ENCODE assay signal across 22 mouse cellular contexts in genomic region chr5:148802720-148803119, GRCm38 (mm10).
DNase-seq lines count a peak whose midpoint lies in the region; ATAC-seq and TF ChIP-seq lines count a peak whose summit lies in the region.
"Had no signal": no experiment of that assay in that cellular context is flagged by ENCODE, and none has a peak within 500 bp of the region (broad histone marks: within the 10 kb centered on the region; RNA-seq: fewer than 3 reads in every experiment).

No protein-coding gene starts in this region.

- 65% methylated on average over 9 of the region's 9 CpGs for WGBS in midbrain, postnatal 0 days
- WGBS in midbrain, embryonic 11.5 days: 82% methylated on average over 9 of the region's 9 CpGs

- no peaks in the 10 kb centered on the region for H3K36me3 ChIP-seq in midbrain, postnatal 0 days (ENCODE audit: insufficient read depth, low read length)
- no peaks in the 10 kb centered on the region for H3K36me3 ChIP-seq in midbrain, embryonic 11.5 days (ENCODE audit: control insufficient read depth, insufficient read depth, low read length)
- H3K36me3 ChIP-seq: embryonic facial prominence, embryonic 15.5 days; forebrain, embryonic 12.5 days; heart, embryonic 12.5 days; midbrain, embryonic 15.5 days had no signal

- no peak overlapping the region for H3K27ac ChIP-seq in midbrain, postnatal 0 days (ENCODE audit: low read depth, low read length)
- H3K27ac ChIP-seq in midbrain, embryonic 11.5 days (ENCODE audit: low read depth, low read length): no peak overlapping the region
- H3K27ac ChIP-seq: embryonic facial prominence, embryonic 15.5 days; forebrain, embryonic 12.5 days; hindbrain, embryonic 14.5 days; kidney, postnatal 0 days; midbrain, embryonic 15.5 days had no signal

- no peak overlapping the region for H3K4me2 ChIP-seq in midbrain, postnatal 0 days (ENCODE audit: low read depth, low read length, poor library complexity, severe bottlenecking)
- no peak overlapping the region for H3K4me2 ChIP-seq in midbrain, embryonic 11.5 days
- H3K4me2 ChIP-seq: embryonic facial prominence, embryonic 15.5 days; forebrain, embryonic 12.5 days; heart, embryonic 12.5 days; hindbrain, embryonic 14.5 days; midbrain, embryonic 15.5 days had no signal

- DNase-seq in frontal cortex, postnatal 25 days (ENCODE audit: low spot score in 2 of 2): no peak
- DNase-seq in midbrain, postnatal 0 days (ENCODE audit: low spot score): peak; percentile 31
- DNase-seq in midbrain, embryonic 11.5 days (ENCODE audit: low spot score, missing footprints): no peak
- DNase-seq in Muller cell, postnatal 12 days (ENCODE audit: inconsistent ontology term): peak; percentile 40
- peak; percentile 23 for DNase-seq in fibroblast of lung, adult 2 months (ENCODE audit: low read depth)
- DNase-seq in cerebellum, adult 18-20 months: no peak
- DNase-seq: adrenal gland, adult 2 months; cerebellum, adult 11-12 months; cerebellum, postnatal 36 days; heart, postnatal 14 days; kidney, adult 11 months; thymus, postnatal 25 days had no signal

- H3K4me1 ChIP-seq in midbrain, postnatal 0 days (ENCODE audit: insufficient read depth, low read length): no peaks in the 10 kb centered on the region; the same call in 1 of the 2 replicates
- peaks cover 2% of the 10 kb centered on the region; the same call in 1 of the 2 replicates for H3K4me1 ChIP-seq in midbrain, embryonic 11.5 days (ENCODE audit: control insufficient read depth, insufficient read depth, low read length)
- H3K4me1 ChIP-seq: midbrain, embryonic 15.5 days had no signal

- peak; percentile 16; the same call in 1 of the 2 replicates for ATAC-seq in frontal cortex, adult (ENCODE audit: low TSS enrichment)
- ATAC-seq in midbrain, postnatal 0 days (ENCODE audit: low FRiP score): 0 out of 2 replicates have a peak, but pooled peaks have one; percentile 23
- ATAC-seq in midbrain, embryonic 11.5 days (ENCODE audit: low FRiP score): no peak
- ATAC-seq in inflammation-experienced regulatory T-cells, adult 6 months: no peak
- ATAC-seq: lung, postnatal 0 days; midbrain, embryonic 15.5 days had no signal

- no peak overlapping the region for H3K9ac ChIP-seq in midbrain, postnatal 0 days (replicated peaks; ENCODE audit: low read length, poor library complexity, severe bottlenecking)
- no peak overlapping the region for H3K9ac ChIP-seq in midbrain, embryonic 11.5 days (ENCODE audit: low read length)
- H3K9ac ChIP-seq: embryonic facial prominence, embryonic 15.5 days; forebrain, embryonic 12.5 days; heart, embryonic 12.5 days; hindbrain, embryonic 14.5 days; midbrain, embryonic 15.5 days had no signal

- no peak for TF ChIP-seq CTCF in midbrain, postnatal 0 days (IDR thresholded peaks at IDR 0.05)

- no peaks in the 10 kb centered on the region for H3K9me3 ChIP-seq in midbrain, postnatal 0 days (ENCODE audit: low read length)
- H3K9me3 ChIP-seq in midbrain, embryonic 11.5 days (ENCODE audit: control insufficient read depth, low read length): peaks cover 2% of the 10 kb centered on the region; the same call in 1 of the 2 replicates
- H3K9me3 ChIP-seq: forebrain, embryonic 12.5 days; heart, embryonic 12.5 days; midbrain, embryonic 15.5 days had no signal

- no peak overlapping the region for H3K4me3 ChIP-seq in midbrain, postnatal 0 days (ENCODE audit: low read depth, low read length)
- H3K4me3 ChIP-seq in midbrain, embryonic 11.5 days (ENCODE audit: low read depth, low read length): no peak overlapping the region
- H3K4me3 ChIP-seq: embryonic facial prominence, embryonic 15.5 days; forebrain, embryonic 12.5 days; heart, embryonic 12.5 days; midbrain, embryonic 15.5 days had no signal

- no peaks in the 10 kb centered on the region for H3K27me3 ChIP-seq in midbrain, postnatal 0 days (ENCODE audit: insufficient read depth, low read length)
- H3K27me3 ChIP-seq in midbrain, embryonic 11.5 days (ENCODE audit: control insufficient read depth, insufficient read depth, low read length): 0 out of 2 replicates have a peak, but pooled peaks cover 2% of the 10 kb centered on the region
- H3K27me3 ChIP-seq: CH12.LX; embryonic facial prominence, embryonic 15.5 days; forebrain, embryonic 12.5 days; heart, embryonic 12.5 days; midbrain, embryonic 15.5 days had no signal

Comparison
In these comparisons a context has a peak if more than half of its experiments do, and no peak if none do; other contexts are left out.
1. ATAC-seq: peak in frontal cortex, adult (single experiment) and midbrain, postnatal 0 days (single experiment); none in midbrain, embryonic 11.5 days (single experiment) and inflammation-experienced regulatory T-cells, adult 6 months (single experiment).
2. DNase-seq: peak in midbrain, postnatal 0 days (single experiment), Muller cell, postnatal 12 days (single experiment) and fibroblast of lung, adult 2 months (single experiment); none in frontal cortex, postnatal 25 days (0 of 2), midbrain, embryonic 11.5 days (single experiment) and cerebellum, adult 18-20 months (0 of 2).